Comparison of ENCODE assay signal across 8 mouse cellular contexts in genomic region chr5:36377456-36378369, GRCm38 (mm10). TPM values are rescaled to one million over a fixed set of nuclear protein-coding genes. Genes with fewer than 3 reads are reported as not detected.
DNase-seq lines count a peak whose midpoint lies in the region; ATAC-seq and TF ChIP-seq lines count a peak whose summit lies in the region.

No protein-coding gene starts in this region.

- no peak overlapping the region for H3K9ac ChIP-seq in embryonic facial prominence, embryonic 12.5 days
- no peak overlapping the region for H3K9ac ChIP-seq in limb, embryonic 11.5 days (ENCODE audit: low read length)
- no peak overlapping the region for H3K9ac ChIP-seq in stomach, embryonic 16.5 days (ENCODE audit: low read length)

- no peak for ATAC-seq in embryonic facial prominence, embryonic 12.5 days (ENCODE audit: insufficient number of reproducible peaks, insufficient read depth, low FRiP score, low TSS enrichment)
- ATAC-seq in limb, embryonic 11.5 days (ENCODE audit: insufficient number of reproducible peaks, low FRiP score, low TSS enrichment, low read depth), result no peak
- ATAC-seq in stomach, embryonic 16.5 days (ENCODE audit: insufficient read depth, low FRiP score), result peak; percentile 76

- DNase-seq in embryonic facial prominence, embryonic 10.5 days (ENCODE audit: low spot score), result no peak
- peak; percentile 41 to 54 for DNase-seq in gastrocnemius, postnatal 36 days
- peak; percentile 59 for DNase-seq in limb, embryonic 11.5 days (ENCODE audit: low spot score)
- no peak for DNase-seq in forebrain, embryonic 10.5 days (ENCODE audit: extremely low spot score, low spot score)
- no peak for DNase-seq in layer of hippocampus, adult 2 months (ENCODE audit: low spot score in 2 of 2)
- no peak for DNase-seq in left cerebral cortex, postnatal 10 days (ENCODE audit: extremely low spot score in 1 of 2, low spot score in 2 of 2)

- no peak for TF ChIP-seq CTCF in layer of hippocampus, adult 2 months (conservative IDR thresholded peaks at IDR 0.05)

- WGBS in embryonic facial prominence, embryonic 12.5 days, result 72% methylated on average over 8 of the region's 8 CpGs
- 80% methylated on average over 8 of the region's 8 CpGs for WGBS in embryonic facial prominence, embryonic 10.5 days
- WGBS in limb, embryonic 11.5 days, result 61% methylated on average over 8 of the region's 8 CpGs
- 43% methylated on average over 8 of the region's 8 CpGs for WGBS in stomach, embryonic 16.5 days
- 87% methylated on average over 8 of the region's 8 CpGs for WGBS in forebrain, embryonic 10.5 days

- no peak overlapping the region for H3K4me2 ChIP-seq in embryonic facial prominence, embryonic 12.5 days (replicated peaks)
- no peak overlapping the region for H3K4me2 ChIP-seq in limb, embryonic 11.5 days (ENCODE audit: low read depth, severe bottlenecking)
- H3K4me2 ChIP-seq in stomach, embryonic 16.5 days (ENCODE audit: low read depth, low read length), result no peak overlapping the region

- intact Hi-C loops in gastrocnemius, postnatal 36 days (cut with DNase I), result no loop called here
- intact Hi-C loops in left cerebral cortex, postnatal 10 days (cut with DNase I), result no loop called here

- peak overlapping the region; percentile 30 for H3K27ac ChIP-seq in embryonic facial prominence, embryonic 12.5 days
- H3K27ac ChIP-seq in embryonic facial prominence, embryonic 10.5 days (replicated peaks), result no peak overlapping the region
- peak overlapping the region; percentile 65 for H3K27ac ChIP-seq in limb, embryonic 11.5 days (replicated peaks; ENCODE audit: low read depth, low read length)
- peak overlapping the region; percentile 75 for H3K27ac ChIP-seq in stomach, embryonic 16.5 days (ENCODE audit: low read length)
- H3K27ac ChIP-seq in forebrain, embryonic 10.5 days, result no peak overlapping the region
- no peak overlapping the region for H3K27ac ChIP-seq in layer of hippocampus, adult 2 months

- no peaks in the 10 kb centered on the region for H3K27me3 ChIP-seq in embryonic facial prominence, embryonic 12.5 days
- H3K27me3 ChIP-seq in embryonic facial prominence, embryonic 10.5 days (replicated peaks; ENCODE audit: low read depth, poor library complexity, severe bottlenecking), result no peaks in the 10 kb centered on the region
- H3K27me3 ChIP-seq in limb, embryonic 11.5 days (ENCODE audit: control insufficient read depth, insufficient read depth, low read length), result no peaks in the 10 kb centered on the region
- no peaks in the 10 kb centered on the region for H3K27me3 ChIP-seq in stomach, embryonic 16.5 days (ENCODE audit: control insufficient read depth, insufficient read depth, low read length)
- no peaks in the 10 kb centered on the region for H3K27me3 ChIP-seq in forebrain, embryonic 10.5 days (ENCODE audit: poor library complexity, severe bottlenecking)

- no peaks in the 10 kb centered on the region for H3K9me3 ChIP-seq in embryonic facial prominence, embryonic 12.5 days
- no peaks in the 10 kb centered on the region for H3K9me3 ChIP-seq in embryonic facial prominence, embryonic 10.5 days
- no peaks in the 10 kb centered on the region for H3K9me3 ChIP-seq in limb, embryonic 11.5 days (ENCODE audit: control insufficient read depth, low read length)
- H3K9me3 ChIP-seq in stomach, embryonic 16.5 days (replicated peaks; ENCODE audit: control insufficient read depth, low read length), result no peaks in the 10 kb centered on the region
- no peaks in the 10 kb centered on the region for H3K9me3 ChIP-seq in forebrain, embryonic 10.5 days

- no peak overlapping the region for H3K4me3 ChIP-seq in embryonic facial prominence, embryonic 12.5 days
- H3K4me3 ChIP-seq in embryonic facial prominence, embryonic 10.5 days, result no peak overlapping the region
- no peak overlapping the region for H3K4me3 ChIP-seq in limb, embryonic 11.5 days (ENCODE audit: low read depth, low read length)
- H3K4me3 ChIP-seq in stomach, embryonic 16.5 days (replicated peaks; ENCODE audit: low read length), result no peak overlapping the region
- no peak overlapping the region for H3K4me3 ChIP-seq in forebrain, embryonic 10.5 days
- H3K4me3 ChIP-seq in layer of hippocampus, adult 2 months, result no peak overlapping the region

- H3K4me1 ChIP-seq in embryonic facial prominence, embryonic 12.5 days, result peaks cover 49% of the 10 kb centered on the region
- peaks cover 69% of the 10 kb centered on the region for H3K4me1 ChIP-seq in embryonic facial prominence, embryonic 10.5 days
- H3K4me1 ChIP-seq in limb, embryonic 11.5 days (ENCODE audit: control insufficient read depth, insufficient read depth, low read length), result peaks cover 56% of the 10 kb centered on the region
- H3K4me1 ChIP-seq in stomach, embryonic 16.5 days (ENCODE audit: control insufficient read depth, insufficient read depth, low read length), result peaks cover 51% of the 10 kb centered on the region
- peaks cover 52% of the 10 kb centered on the region for H3K4me1 ChIP-seq in forebrain, embryonic 10.5 days

- H3K36me3 ChIP-seq in embryonic facial prominence, embryonic 12.5 days, result no peaks in the 10 kb centered on the region
- no peaks in the 10 kb centered on the region for H3K36me3 ChIP-seq in embryonic facial prominence, embryonic 10.5 days (replicated peaks)
- H3K36me3 ChIP-seq in limb, embryonic 11.5 days (ENCODE audit: control insufficient read depth, insufficient read depth, low read length), result no peaks in the 10 kb centered on the region
- no peaks in the 10 kb centered on the region for H3K36me3 ChIP-seq in stomach, embryonic 16.5 days (ENCODE audit: control insufficient read depth, insufficient read depth, low read length)
- no peaks in the 10 kb centered on the region for H3K36me3 ChIP-seq in forebrain, embryonic 10.5 days (replicated peaks)

RNA-seq across cellular contexts. Expression of gene Sorcs2, which starts 20.2 kb away (rescaled TPM):
- 12.7 and 12.9 TPM in 2 replicates for polyA plus RNA-seq in embryonic facial prominence, embryonic 12.5 days (2016; fragmentation: Nextera tagmentation; extraction: Ambion mirVana)
- polyA plus RNA-seq in embryonic facial prominence, embryonic 10.5 days (2016; fragmentation: Nextera tagmentation; extraction: Ambion mirVana), result 7.0 and 8.7 TPM in 2 replicates
- 1 to 10 TPM; 3.4 to 3.5 TPM for total RNA-seq in gastrocnemius, postnatal 36 days (2021)
- polyA plus RNA-seq in limb, embryonic 11.5 days (2014; fragmentation: Nextera tagmentation; extraction: Ambion mirVana), result 6.4 and 8.3 TPM in 2 replicates
- 11.4 and 11.8 TPM in 2 replicates for polyA plus RNA-seq in stomach, embryonic 16.5 days (2015; fragmentation: Nextera tagmentation; extraction: Ambion mirVana)
- 4.7 and 4.8 TPM in 2 replicates for polyA plus RNA-seq in forebrain, embryonic 10.5 days (2016; fragmentation: Nextera tagmentation; extraction: Ambion mirVana)
- total RNA-seq in layer of hippocampus, adult 2 months (2021), result 10 to 100 TPM; 49.2 to 54.8 TPM
- total RNA-seq in left cerebral cortex, postnatal 10 days (2021), result 10 to 100 TPM; 58.4 to 58.7 TPM

Comparison
In these comparisons a context has a peak if more than half of its experiments do, and no peak if none do; other contexts are left out.
1. H3K27ac ChIP-seq: peak in embryonic facial prominence, embryonic 12.5 days (single experiment), limb, embryonic 11.5 days (single experiment) and stomach, embryonic 16.5 days (single experiment); none in embryonic facial prominence, embryonic 10.5 days (single experiment), forebrain, embryonic 10.5 days (single experiment) and layer of hippocampus, adult 2 months (single experiment).
2. DNase-seq: peak in gastrocnemius, postnatal 36 days (2 of 2) and limb, embryonic 11.5 days (single experiment); none in embryonic facial prominence, embryonic 10.5 days (single experiment), forebrain, embryonic 10.5 days (single experiment), layer of hippocampus, adult 2 months (0 of 2) and left cerebral cortex, postnatal 10 days (0 of 2).